Mouse (Mus musculus) limb, embryonic 11.5 days (tissue): ENCODE data around the gene Mast3. TPM values are rescaled to one million over a fixed set of nuclear protein-coding genes. Genes with fewer than 3 reads are reported as not detected.
A peak's percentile ranks its signal among the peaks of the same experiment; 100 is the strongest.
"Not testable (repeated sequence)": the region's sequence is repeated elsewhere in the genome, so short reads cannot be mapped to it uniquely, and the experiment has no call there.

ENCODE experiments used
- ATAC-seq: fragments of 200-750 bp; cut with Nextera tagmentation; 2 replicates; pipeline ENCODE4 v1.8.0; 2017; ENCODE audit warnings: low read depth; ENCODE audit not compliant: insufficient number of reproducible peaks, low FRiP score, low TSS enrichment
- DNase-seq: peaks from one replicate; pipeline ENCODE4 v3.0.0-alpha.2; 2015; ENCODE audit warnings: low spot score
- H3K27ac ChIP-seq: fragments of 300-500 bp; sonication (generic); replicated peaks from 2 replicates; pipeline ENCODE4 v1.5.1; 2014; ENCODE audit warnings: low read depth, mild to moderate bottlenecking, low read length
- H3K27me3 ChIP-seq: fragments of 300-500 bp; sonication (generic); 2 replicates; pipeline ENCODE4 v1.6.1; 2014; ENCODE audit warnings: mild to moderate bottlenecking, low read length, mixed read lengths; ENCODE audit not compliant: control insufficient read depth, insufficient read depth
- H3K36me3 ChIP-seq: fragments of 300-500 bp; sonication (generic); 2 replicates; pipeline ENCODE4 v1.6.1; 2014; ENCODE audit warnings: mild to moderate bottlenecking, low read length, moderate library complexity, mixed read lengths; ENCODE audit not compliant: control insufficient read depth, insufficient read depth
- H3K4me1 ChIP-seq: fragments of 300-500 bp; sonication (generic); 2 replicates; pipeline ENCODE4 v1.6.1; 2014; ENCODE audit warnings: low read length, mixed read lengths; ENCODE audit not compliant: control insufficient read depth, insufficient read depth
- H3K4me2 ChIP-seq: fragments of 300-500 bp; sonication (generic); 2 replicates; pipeline ENCODE4 v1.6.1; 2014; ENCODE audit warnings: low read depth, mild to moderate bottlenecking, moderate library complexity; ENCODE audit not compliant: severe bottlenecking
- H3K4me3 ChIP-seq: fragments of 300-500 bp; sonication (generic); 2 replicates; pipeline ENCODE4 v1.5.1; 2014; ENCODE audit warnings: low read depth, low read length
- H3K9ac ChIP-seq: fragments of 300-500 bp; sonication (generic); 2 replicates; pipeline ENCODE4 v1.6.1; 2014; ENCODE audit warnings: mild to moderate bottlenecking, low read length
- H3K9me3 ChIP-seq: fragments of 300-500 bp; sonication (generic); 2 replicates; pipeline ENCODE4 v1.6.1; 2016; ENCODE audit warnings: low read length; ENCODE audit not compliant: control insufficient read depth
- WGBS: fragments of 180-500 bp; shearing (Covaris S2); extraction: QIAGEN DNeasy Blood & Tissue Kit; methylation state at CpG from one replicate; pipeline ENCODE4 v1.1.7; 2014; 5-methylcytosine and 5-hydroxymethylcytosine counted together
- polyA plus RNA-seq: library from polyadenylated mRNA; unstranded; fragments of >200 nt; fragmentation: Nextera tagmentation; extraction: Ambion mirVana; gene quantifications from 2 replicates; pipeline ENCODE4 v1.2.1, GENCODE M21; 2014

Mast3 gene
- polyA plus RNA-seq, 1 experiment from 2014 or later: 14.6 TPM

GRCm38 (mm10) chr8:70827796-70828195, 22.9 kb upstream of the Mast3 start:
- no peaks in the 10 kb centered on the region for H3K9me3 ChIP-seq
- no peak for ATAC-seq
- H3K4me1 ChIP-seq: peaks cover 4% of the 10 kb centered on the region; the same call in 1 of the 2 replicates
- H3K27ac ChIP-seq: no peak overlapping the region
- H3K4me3 ChIP-seq: no peak overlapping the region
- H3K27me3 ChIP-seq: no peaks in the 10 kb centered on the region
- H3K4me2 ChIP-seq: no peak overlapping the region
- 95% methylated on average over 1 of the region's 1 CpGs for WGBS
- no peaks in the 10 kb centered on the region for H3K36me3 ChIP-seq
- no peak for DNase-seq
- H3K9ac ChIP-seq: no peak overlapping the region

GRCm38 (mm10) chr8:70827010-70827409, 22.2 kb upstream of the Mast3 start:
- no peak overlapping the region for H3K4me3 ChIP-seq
- H3K4me1 ChIP-seq: no peaks in the 10 kb centered on the region
- H3K9me3 ChIP-seq: no peaks in the 10 kb centered on the region
- no peak for ATAC-seq
- WGBS: 94% methylated on average over 2 of the region's 2 CpGs
- H3K36me3 ChIP-seq: no peaks in the 10 kb centered on the region
- DNase-seq: no peak
- H3K4me2 ChIP-seq: no peak overlapping the region
- H3K27ac ChIP-seq: no peak overlapping the region
- no peak overlapping the region for H3K9ac ChIP-seq
- no peaks in the 10 kb centered on the region for H3K27me3 ChIP-seq

- no peaks in the 10 kb centered on the region for H3K27me3 ChIP-seq
- H3K4me1 ChIP-seq: no peaks in the 10 kb centered on the region
- no peaks in the 10 kb centered on the region for H3K36me3 ChIP-seq
- no peak overlapping the region for H3K4me3 ChIP-seq
- no peak overlapping the region for H3K4me2 ChIP-seq
- 81% methylated on average over 8 of the region's 8 CpGs for WGBS
- no peak overlapping the region for H3K9ac ChIP-seq
- DNase-seq (no peak), ATAC-seq (no peak)
- H3K27ac ChIP-seq: no peak overlapping the region
- H3K9me3 ChIP-seq: no peaks in the 10 kb centered on the region
These were observed 21.0 kb upstream of the Mast3 start for GRCm38 (mm10) chr8:70825816-70826215.

GRCm38 (mm10) chr8:70823802-70824201, 18.9 kb upstream of the Mast3 start:
- ATAC-seq (no peak), DNase-seq (no peak)
- WGBS: 87% methylated on average over 7 of the region's 7 CpGs
- Histone ChIP-seq H3K4me3 (no peak overlapping the region), H3K9me3 (no peaks in the 10 kb centered on the region), H3K4me1 (no peaks in the 10 kb centered on the region), H3K4me2 (no peak overlapping the region), H3K27me3 (0 out of 2 replicates have a peak, but pooled peaks cover 3% of the 10 kb centered on the region), H3K36me3 (no peaks in the 10 kb centered on the region), H3K27ac (no peak overlapping the region), H3K9ac (no peak overlapping the region)

- H3K9ac ChIP-seq, H3K9me3 ChIP-seq, H3K27ac ChIP-seq, H3K4me1 ChIP-seq, H3K4me2 ChIP-seq, H3K27me3 ChIP-seq, H3K36me3 ChIP-seq, ATAC-seq, H3K4me3 ChIP-seq, DNase-seq: not testable (repeated sequence)
- 91% methylated on average over 3 of the region's 3 CpGs for WGBS
These were observed 17.7 kb upstream of the Mast3 start for GRCm38 (mm10) chr8:70822594-70822993.

GRCm38 (mm10) chr8:70821992-70822391, 17.1 kb upstream of the Mast3 start:
- Histone ChIP-seq H3K9me3 (no peaks in the 10 kb centered on the region), H3K27me3 (0 out of 2 replicates have a peak, but pooled peaks cover 3% of the 10 kb centered on the region), H3K4me2 (no peak overlapping the region), H3K36me3 (no peaks in the 10 kb centered on the region), H3K27ac (no peak overlapping the region), H3K9ac (no peak overlapping the region), H3K4me3 (no peak overlapping the region), H3K4me1 (no peaks in the 10 kb centered on the region)
- no peak for DNase-seq
- 49% methylated on average over 11 of the region's 11 CpGs for WGBS
- ATAC-seq: no peak

GRCm38 (mm10) chr8:70821399-70821962, 16.6 kb upstream of the Mast3 start:
- H3K4me1 ChIP-seq: no peaks in the 10 kb centered on the region
- no peaks in the 10 kb centered on the region for H3K36me3 ChIP-seq
- ATAC-seq (no peak), DNase-seq (peak; percentile 86)
- no peak overlapping the region for H3K27ac ChIP-seq
- 0 out of 2 replicates have a peak, but pooled peaks cover 8% of the 10 kb centered on the region for H3K27me3 ChIP-seq
- no peak overlapping the region for H3K4me2 ChIP-seq
- H3K9ac ChIP-seq: no peak overlapping the region
- H3K9me3 ChIP-seq: no peaks in the 10 kb centered on the region
- no peak overlapping the region for H3K4me3 ChIP-seq
- WGBS: 17% methylated on average over 30 of the region's 30 CpGs

- H3K9me3 ChIP-seq: no peaks in the 10 kb centered on the region
- H3K4me3 ChIP-seq: no peak overlapping the region
- ATAC-seq (peak; percentile 76), DNase-seq (peak; percentile 78)
- no peak overlapping the region for H3K27ac ChIP-seq
- H3K4me1 ChIP-seq: no peaks in the 10 kb centered on the region
- H3K36me3 ChIP-seq: no peaks in the 10 kb centered on the region
- WGBS: 3% methylated on average over 31 of the region's 31 CpGs
- H3K27me3 ChIP-seq: 0 out of 2 replicates have a peak, but pooled peaks cover 11% of the 10 kb centered on the region
- peak overlapping the region; percentile 27; the same call in 1 of the 2 replicates for H3K4me2 ChIP-seq
- H3K9ac ChIP-seq: no peak overlapping the region
These were observed 15.5 kb upstream of the Mast3 start for GRCm38 (mm10) chr8:70820101-70820935.
